Mouse (Mus musculus) olfactory bulb, adult 2 months (tissue): Measurements from ENCODE around the gene Tbc1d24.

Experiments
- CTCF ChIP-seq: fragments of 200-500 bp; IDR thresholded peaks from 2 replicates; pipeline ENCODE4 v1.5.1; 2012; ENCODE audit warnings: low read depth, mild to moderate bottlenecking, low read length, moderate library complexity; ENCODE audit not compliant: insufficient read depth
- POLR2A ChIP-seq: fragments of 200-500 bp; IDR thresholded peaks from 2 replicates; pipeline ENCODE4 v1.6.1; 2012; ENCODE audit warnings: mild to moderate bottlenecking, low read depth, low read length, moderate library complexity; ENCODE audit not compliant: insufficient read depth

GRCm38 (mm10) chr17:24168590-24169277 is 36.6 kb downstream of the Tbc1d24 start:
- TF ChIP-seq POLR2A (no peak), CTCF (no peak)
